Mouse (Mus musculus): ENCODE measurements around the gene Prss47.

DNA sequence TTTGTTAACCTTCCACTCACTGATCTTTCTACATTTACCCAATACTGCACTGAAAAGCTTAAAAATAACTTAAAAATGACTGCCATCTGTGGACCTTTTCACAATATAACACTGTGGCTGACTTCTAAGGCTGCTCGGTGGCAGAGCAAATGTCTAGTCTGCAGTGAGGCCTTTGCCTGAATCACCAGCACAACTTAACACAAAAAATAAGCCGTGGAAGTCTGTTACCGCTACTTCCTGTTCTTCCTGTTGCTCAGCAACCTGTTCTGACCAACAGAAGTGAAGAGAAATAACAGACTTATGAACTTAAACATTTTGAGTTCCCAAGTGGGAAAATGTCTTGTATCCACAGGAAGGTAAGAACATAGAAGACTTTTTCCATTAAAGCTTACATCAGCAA lies 48.7 kb upstream of the Prss47 start:
- TF ChIP-seq POLR2AphosphoS2 (IDR thresholded peaks at IDR 0.05; ENCODE audit: insufficient read length, low read depth) (no peak), MAX (IDR thresholded peaks at IDR 0.05; ENCODE audit: low read depth) (no peak), POLR2A (IDR thresholded peaks at IDR 0.05; ENCODE audit: insufficient read length, low read depth) (no peak), TCF12 (IDR thresholded peaks at IDR 0.05; ENCODE audit: insufficient read depth, poor library complexity, severe bottlenecking) (no peak), MYOG (IDR thresholded peaks at IDR 0.05; ENCODE audit: control insufficient read depth in 1 of 3, insufficient read depth in 1 of 3, insufficient read length in 2 of 3, low read depth in 2 of 3) (no peak), E2F4 (IDR thresholded peaks at IDR 0.05; ENCODE audit: insufficient read depth) (no peak), CEBPB (IDR thresholded peaks at IDR 0.05; ENCODE audit: insufficient read depth, poor library complexity, severe bottlenecking) (no peak), MYOD1 (IDR thresholded peaks at IDR 0.05; ENCODE audit: control insufficient read depth in 1 of 3, insufficient read length in 2 of 3, low read depth in 2 of 3) (no peak)
